Mouse (Mus musculus) retina, adult 2 months (tissue): ENCODE measurements around the gene Medag.

Source experiments
- DNase-seq: peaks from one replicate; pipeline ENCODE4 v3.0.0-alpha.2; 2012; ENCODE audit warnings: low read depth, low spot score

The Medag gene

DNA sequence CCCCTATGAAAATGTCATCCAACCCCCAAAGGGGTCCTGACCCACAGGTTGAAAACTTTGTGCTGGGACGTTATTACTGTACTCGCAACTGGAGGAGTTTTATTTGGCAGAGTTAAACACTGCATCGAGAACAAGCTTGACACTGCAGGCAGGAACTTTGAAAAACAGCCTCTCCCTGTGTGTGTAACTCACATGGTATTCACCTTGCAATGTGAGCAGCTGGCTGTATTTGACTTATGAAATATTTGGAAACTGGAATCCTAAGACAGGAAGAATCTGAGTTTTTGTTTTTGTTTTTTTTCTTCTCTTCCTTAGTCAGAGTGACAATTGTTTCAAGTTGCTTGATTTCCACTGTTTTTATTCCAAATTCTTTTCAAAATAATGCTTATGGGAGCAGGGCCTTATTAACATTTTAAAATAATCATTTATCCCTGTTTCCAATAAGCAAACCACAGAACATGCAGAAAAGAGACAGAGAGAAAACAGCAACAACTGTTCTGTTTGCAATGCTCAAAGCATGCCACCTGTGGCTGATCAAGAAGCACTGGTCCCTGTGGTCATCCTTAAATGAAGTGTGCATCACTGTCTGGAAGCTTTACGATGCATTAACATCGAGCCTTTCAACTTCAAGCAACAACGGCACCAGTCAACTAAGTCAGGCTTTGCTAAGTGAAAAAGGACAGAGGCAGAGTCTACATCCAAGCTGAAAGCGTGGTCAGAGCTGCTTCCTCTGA lies 26.2 kb upstream of the Medag start:
- no peak for DNase-seq

DNA sequence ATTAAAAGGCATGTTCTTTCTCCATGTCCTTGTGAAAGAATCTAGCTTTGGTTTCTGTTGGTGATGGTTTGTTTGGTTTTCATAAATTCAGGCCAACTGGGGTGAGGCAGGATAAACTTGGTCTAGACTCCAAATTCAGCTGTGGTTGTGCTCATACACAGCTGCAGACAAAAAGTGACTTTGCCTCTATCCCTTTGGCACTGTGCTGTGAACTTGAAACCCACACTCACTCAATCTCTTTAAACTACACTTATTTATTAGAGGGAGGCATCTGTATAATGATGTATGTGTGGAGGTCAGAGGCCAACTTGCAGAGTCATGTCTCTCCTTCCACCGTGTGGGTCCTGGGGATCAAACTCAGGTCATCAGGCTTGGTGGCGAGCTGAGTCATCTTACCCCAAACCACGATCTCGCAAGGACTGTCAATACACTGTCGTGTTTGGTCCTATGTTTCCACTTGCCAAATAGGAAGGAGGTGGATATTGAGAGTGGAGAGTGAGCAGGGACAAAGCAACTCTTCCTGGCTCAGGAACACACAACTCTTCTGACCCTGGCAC lies 25.2 kb upstream of the Medag start:
- no peak for DNase-seq

DNA sequence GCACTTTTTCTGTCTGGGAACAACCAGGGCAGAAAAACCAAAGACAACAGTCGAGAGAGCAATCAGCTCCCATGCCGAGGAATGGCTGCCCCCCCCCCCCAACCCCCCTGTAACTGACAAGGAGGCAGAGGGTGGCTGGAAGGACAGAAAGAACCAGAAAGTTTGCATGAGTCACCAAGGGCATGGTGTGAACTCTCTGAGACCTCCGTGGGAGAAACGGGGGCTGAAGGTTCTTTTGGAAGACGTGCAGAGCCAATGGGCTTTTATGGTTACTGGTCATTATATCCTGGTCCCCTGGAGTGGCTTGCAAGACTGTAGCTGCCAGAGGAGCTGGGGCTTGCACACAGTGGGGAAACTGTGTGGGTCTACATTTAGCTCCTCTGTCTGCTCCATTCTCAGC lies 22.6 kb upstream of the Medag start:
- no peak for DNase-seq

DNA sequence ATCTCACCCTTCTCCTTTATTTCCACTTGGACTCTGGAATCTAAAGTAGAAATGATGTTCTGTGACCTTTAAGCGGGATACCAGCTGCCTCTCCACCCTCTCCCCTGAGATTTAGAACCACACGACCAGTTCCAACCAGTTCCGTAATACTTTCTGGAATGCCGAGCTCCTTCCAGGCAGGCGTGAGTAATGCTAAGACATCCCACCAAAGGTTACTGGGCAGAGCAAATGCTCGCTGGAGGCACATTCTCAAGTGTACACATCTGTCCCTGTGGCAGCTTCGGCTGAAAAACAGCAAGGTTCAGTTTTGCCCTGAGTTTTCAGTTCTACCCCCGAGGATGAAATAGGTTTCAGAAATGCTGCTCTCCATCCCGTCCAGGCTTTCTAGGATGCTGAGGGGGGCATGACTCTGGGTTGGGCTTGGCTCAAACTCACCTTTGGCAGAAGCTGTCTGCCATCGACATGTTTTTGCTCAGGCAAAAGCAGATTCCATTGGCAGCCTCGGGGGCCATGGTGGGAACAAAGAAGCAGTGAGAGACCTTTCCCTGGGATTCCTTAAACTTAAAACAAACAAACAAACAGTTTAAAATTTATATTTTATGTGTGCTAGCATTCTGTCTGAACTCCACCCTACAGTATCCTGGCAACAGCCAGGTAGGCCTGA lies 21.9 kb upstream of the Medag start:
- DNase-seq = no peak

DNA sequence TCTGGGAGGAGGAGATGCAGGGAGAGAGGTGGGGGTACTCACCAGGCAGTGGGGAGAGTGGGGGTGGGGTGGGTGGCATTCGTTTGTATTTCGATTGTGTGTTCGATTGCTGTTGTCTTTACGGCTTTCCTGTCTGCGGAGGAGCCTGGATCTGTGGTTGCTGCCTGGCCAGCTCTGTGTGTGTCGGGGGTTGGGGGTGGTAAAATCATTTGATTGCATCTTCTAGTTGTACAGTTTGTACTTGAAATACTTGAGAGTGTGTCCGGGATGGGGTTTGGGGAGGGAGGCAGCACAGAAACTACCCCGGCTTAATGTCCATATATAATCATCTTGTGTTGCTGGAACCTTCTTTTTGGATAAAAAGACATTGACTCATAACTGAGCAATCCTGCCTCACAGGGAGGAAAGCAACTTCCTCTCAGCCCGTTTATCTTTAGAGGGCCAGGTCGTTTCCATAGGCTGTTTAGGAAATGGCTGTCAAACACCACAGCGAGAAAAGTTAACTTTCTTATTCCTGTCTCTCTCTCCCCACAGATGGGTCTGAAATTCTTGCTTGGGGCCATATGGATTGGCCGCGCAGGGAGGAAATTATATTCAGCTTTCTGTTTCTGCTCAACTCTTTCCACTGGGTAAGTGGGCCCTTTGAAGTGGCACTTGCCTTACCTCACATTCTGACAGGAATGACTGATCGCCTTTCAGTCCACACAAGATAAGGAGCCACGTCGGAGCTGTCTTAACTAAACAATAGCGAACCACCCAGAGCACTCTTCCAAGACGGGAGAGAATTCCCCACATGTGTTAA lies 19.8 kb upstream of the Medag start:
- DNase-seq = no peak

DNA sequence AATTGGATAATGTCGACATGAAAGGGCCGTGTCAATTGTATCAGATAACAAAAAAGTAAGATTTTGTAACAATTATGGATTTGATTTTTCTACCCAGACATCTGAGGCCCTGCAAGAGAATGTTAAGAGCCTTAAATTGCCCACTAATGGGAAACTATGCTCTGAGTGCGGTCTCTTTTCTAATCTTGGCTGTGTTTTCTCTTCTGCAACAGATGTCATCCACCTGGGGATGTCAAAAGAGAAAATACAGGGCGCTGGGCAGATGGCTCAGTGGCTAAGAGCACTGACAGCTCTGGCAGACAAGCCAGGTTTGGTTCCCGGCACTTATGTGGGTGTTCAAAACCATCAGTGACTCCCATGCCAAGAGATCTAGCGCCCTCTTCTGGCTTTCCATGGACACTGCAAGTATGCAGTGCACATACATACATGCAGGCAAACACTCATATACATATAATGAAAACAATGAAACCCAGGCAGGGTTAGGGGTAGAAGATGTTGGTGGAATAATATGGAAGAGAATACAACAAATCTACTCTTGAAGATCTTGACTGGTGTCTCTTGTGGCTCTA lies 19.0 kb upstream of the Medag start:
- DNase-seq = no peak

DNA sequence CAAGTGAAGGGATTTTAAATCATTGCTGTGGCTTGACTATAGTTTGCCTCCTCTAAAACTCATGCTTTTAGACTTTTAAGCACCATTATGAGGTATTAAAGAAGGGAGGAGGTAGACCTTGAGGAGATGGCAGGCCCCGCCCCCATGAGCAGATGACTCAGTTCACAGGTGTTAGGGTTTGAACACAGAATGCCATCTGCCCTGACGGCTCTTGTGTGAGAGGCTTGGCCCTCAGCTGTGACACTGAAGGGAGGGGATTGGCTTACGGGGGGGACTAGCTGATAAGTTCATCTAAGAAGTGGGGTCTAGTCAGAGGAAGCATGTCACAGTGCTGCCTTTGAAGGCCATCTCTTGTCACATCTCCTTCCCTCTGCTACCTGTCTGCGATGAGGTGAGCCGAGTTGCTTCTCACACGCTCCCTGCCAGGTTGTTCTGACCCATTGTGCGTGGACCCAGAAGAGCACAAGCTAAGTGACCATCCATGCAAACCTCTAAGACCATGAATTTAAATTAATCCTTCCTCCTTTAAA lies 10.0 kb upstream of the Medag start:
- no peak for DNase-seq

DNA sequence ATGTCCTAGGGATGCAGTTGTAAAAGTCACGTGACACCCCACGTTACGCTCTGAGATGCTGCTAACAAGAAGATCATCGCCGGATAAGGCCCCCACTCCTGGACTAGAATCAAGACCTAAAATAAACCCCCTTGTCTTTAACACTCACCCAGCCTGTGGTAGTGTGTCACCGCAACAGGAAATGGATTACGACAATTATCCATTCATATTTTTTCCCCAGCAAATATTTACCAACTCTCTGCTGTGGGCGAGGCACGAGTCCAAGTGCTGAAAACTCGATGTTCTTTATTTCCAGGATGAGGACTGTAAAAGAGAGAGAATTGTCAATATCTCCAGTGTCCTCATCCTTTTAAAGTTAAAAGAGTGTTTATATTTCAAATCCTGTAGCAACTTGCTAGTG lies 9.5 kb upstream of the Medag start:
- no peak for DNase-seq

DNA sequence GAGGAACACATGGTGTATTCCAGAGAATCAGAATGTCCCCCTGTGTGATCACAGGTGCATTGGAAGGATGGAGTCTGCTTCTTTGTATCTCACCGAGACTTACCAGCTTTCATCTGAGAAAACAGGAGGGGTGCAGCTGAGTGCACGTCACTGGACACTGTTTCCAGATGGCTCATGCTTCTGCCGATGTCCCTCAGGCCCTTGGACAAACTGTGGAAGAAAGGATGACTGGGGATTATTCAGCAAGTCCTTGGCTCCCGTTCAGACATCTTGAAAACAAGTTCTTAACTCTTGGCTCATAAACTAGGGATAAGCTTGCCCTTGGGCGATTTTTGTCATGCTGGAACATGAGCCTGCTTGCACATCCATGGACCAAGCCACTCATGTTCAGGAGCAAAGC lies 8.2 kb upstream of the Medag start:
- no peak for DNase-seq

DNA sequence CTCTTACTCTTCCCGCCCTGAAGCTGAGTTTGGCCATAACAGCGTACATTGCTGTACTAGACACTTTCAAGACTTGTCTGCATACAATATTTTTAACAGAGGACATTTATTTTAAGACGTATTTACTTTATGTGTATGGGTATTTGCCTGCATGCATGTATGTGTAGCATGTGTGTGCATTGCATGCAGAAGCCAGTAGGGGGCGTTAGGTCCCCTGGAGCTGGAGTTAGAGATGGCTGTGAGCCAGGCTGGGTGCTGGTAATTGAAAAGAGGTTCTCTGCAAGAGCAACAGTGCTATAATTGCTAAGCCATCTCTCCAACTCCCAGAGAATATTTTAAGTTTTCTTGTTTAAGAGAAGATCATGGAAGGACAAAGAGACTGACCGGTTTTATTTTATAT lies 6.8 kb upstream of the Medag start:
- no peak for DNase-seq

DNA sequence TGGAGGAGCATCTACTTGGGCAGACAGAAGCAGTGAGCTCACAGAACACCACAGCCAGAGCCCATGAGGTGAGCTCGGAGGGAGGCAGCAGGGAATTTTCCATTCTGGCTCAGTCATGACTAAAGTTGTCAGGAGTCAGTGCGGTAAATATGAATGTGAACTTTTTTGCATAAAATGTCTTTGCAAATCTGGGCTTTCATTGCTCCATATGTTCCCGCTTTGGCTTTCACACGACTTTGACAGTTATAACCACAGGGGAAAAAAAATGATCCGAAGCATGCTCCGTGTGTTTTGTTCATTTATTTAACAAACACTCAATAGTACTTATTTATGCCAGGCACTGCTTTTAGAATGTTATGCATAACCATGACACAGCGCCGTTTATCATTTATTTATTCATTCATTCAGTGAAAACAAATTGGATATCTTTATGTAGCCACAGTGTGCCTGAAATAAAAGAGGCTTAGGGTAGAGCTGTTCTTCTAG lies 4.7 kb upstream of the Medag start:
- no peak for DNase-seq

DNA sequence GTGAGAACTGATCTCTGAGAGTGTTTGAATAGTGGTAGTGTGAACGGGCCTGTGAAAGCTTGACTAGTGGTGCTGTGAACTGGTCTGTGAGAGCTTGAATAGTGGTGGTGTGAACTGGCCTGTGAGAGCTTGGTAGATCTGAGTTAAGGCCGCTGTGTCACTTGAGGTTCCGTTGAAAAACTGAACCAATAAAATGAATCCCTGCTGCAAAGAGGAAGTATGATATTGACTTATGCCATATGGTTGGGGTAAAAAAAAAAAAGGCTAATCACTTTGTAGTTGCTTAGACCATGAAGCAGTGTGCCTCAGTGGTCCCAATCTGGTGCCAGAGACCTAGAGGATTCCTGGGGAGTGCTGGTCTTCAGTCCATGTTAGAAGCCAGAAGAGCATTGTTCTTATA lies 2.0 kb upstream of the Medag start:
- no peak for DNase-seq

DNA sequence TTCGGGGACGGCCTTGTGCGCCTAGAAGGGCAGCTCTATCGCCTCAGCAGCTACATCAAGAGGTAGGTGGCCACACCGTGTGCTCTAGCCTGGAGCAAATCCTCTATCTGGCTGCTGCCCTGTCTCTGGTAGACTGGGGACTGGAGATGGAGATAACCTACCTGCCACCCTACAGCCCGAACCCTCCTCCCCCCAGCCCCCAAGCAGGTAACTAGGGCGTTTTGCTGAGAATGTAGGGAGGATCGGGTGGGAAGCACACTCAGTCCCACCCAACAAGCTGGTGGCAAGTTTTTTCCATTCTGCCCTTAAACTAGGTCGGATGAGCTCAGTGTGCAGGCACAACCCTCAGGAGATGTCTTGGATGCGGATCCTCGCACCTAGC lies 636 bp downstream of the Medag start:
- DNase-seq = no peak

DNA sequence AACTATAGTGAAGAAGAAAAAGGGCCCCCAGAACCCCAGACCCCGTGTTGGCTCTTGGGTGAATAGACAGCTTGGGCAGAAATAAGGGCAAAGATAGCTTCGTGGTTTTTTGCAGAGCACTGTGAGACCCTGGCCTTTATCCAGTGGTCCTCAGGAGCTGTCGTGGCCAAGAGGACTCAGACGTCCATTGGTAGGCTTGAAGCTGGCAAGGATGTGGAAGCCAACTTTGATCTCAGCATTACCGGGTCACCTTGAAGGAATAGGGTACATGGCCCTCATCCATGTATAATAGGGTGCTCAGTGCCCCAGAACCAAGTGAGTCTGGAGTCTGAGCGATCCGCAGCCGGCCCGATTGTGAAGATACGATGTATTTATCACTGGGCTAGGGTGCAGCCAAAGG lies 1.1 kb downstream of the Medag start:
- no peak for DNase-seq

DNA sequence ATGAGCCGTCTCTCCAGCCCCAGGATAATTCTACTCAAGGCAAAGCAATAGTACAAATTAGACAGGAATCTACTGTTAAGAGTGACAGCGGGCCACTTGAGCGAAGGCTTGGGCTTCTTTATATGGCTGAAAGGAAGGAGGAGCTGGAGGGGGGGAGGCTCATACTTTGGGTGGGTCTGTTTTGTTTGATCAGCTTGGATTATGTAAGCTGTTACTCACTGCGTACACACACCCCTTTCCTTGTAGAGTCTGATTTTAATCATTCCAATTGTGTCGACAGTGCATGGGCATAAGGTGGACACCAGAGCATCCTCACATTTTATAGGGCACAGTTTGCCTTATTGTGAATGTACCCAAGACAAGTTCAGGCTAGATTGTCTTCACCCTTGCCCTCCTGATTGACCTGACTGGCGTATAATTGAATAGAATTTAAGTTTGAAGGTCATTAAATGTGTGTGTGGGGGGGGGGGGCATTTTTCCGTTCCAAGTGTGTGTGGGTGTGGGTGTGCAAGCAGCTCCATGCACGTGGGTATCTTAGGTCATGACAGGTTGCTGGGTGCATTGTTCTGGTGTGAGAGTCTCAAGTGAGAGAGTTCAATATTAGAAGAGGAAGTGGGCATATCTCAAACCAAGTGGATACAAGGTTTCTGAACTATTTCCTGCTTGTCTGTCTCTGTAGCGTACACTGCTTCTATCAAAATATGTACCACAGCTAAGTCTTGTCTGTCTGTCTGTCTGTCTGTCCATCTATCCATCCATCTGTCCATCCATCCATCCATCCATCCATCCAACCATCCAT lies 3.0 kb downstream of the Medag start:
- DNase-seq = no peak

DNA sequence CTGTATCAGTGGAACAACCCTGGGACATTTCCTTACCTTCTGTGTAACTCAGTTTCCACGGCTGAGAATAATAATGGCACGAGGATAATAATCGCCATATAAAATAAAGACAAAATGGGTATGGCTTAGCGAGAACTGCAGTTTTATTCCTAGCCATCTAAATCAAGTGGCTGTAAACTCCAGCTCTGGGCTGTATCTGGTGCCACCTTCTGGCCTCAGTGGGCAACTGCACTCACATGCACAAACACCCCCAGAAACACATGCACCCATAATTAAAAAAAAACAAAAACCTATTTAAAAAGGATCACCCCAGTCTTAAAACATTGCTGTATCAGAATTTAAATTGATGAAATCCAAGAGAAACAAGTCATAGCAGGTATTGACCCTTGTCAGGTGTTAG lies 5.8 kb downstream of the Medag start:
- DNase-seq = no peak

DNA sequence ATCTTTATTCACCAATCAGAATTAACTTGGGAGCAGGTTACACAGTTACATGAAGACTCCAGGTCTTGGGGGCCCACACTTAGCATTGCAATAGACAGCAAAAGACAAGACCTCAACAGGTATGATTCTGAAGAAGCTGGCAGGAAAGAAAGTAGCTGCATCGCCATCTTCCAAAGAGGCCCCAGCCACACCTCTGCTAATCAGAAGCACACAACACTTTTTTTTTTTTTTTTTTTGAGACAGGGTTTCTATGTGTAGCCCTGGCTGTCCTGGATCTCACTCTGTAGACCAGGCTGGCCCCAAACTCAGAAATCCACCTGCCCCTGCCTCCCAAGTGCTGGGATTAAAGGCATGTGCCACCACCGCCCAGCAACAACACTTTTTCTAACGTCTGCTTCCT lies 15.0 kb downstream of the Medag start:
- DNase-seq = no peak

DNA sequence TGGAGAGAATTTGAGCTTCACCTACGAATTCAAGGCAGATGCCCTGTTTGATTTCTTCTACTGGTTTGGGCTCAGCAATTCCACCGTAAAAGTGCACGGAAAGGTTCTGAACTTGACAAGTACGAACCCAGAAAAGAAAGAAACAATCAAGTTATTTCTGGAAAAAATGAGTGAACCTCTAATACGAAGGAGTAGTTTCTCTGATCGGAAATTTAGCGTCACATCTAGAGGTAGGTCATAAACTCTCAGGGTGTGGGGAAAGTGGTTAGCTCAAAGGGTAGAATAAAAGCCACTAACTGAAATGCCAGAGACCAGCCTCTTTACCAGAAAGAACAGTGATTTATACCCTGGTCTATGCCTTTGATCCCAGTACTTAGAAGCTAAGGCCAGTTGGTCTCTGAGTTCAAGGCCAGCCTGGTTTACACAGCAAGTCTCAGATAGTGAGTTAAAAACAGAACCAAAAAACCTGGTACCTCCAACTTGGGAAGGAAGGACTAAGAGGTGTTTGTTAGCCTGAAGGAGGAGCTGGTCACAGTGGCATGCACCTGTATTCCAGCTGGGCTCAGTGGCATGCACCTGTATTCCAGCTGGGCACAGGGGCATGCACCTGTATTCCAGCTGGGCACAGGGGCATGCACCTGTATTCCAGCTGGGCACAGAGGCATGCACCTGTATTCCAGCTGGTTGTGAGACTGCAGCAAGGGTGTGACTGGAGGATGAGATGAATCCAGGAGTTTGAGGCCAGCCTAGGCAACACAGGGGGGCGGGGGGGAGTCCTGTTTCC lies 15.9 kb downstream of the Medag start:
- DNase-seq = no peak

DNA sequence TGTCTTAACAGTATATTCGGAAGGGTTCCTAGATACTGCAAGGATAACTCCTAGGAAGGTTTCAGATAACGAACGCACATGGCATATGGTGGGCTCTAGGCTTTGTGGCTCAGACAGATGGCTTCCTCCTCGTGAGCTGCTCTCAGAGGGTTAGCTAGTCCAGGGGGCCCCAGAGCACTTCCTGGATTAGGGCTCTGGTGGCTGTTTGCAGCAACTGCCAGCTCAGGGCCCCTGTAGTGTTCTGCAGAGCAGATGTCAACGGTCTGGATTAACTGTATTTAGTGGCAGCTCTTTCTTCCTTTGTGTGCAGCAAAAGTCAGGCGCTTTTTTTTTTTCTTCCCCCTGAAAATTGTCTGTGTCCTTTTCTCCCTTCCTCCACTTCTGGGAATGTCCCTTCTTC lies 16.8 kb downstream of the Medag start:
- no peak for DNase-seq

DNA sequence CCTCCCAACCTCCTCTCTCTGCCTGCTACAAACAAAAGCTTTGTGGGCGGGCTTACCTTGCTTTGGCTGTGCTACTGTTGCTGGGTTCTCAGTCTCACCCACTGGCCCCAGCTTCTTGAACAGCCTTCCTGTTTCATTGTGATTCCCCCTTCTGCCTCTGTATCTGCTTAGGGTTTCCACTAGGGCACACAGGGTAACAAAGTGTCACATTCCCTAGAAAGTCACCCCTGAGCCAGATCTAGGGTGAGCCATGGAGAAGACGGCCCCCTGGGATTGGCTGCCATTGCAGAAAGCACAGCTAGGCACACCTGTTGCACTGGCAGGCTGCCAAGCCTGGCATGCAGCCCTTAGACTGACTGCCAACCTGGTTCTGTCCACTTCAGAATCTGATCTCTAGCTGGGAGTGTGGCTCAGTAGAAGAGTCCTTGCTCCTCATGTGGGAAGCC lies 17.3 kb downstream of the Medag start:
- DNase-seq = no peak
